Mouse (Mus musculus) kidney, postnatal 25 days (tissue): ENCODE measurements at regions not wholly inside any gene's neighbourhood (a gene's known extent, or its start where the extent isn't known, plus 50 kb on each side); places are given as distances from the start of the nearest gene placed in this dataset.

ENCODE experiments used
- DNase-seq, 2 experiments: peaks; one replicate each; pipeline ENCODE4 v3.0.0; 2021; ENCODE audit warnings: mixed read lengths in 2 of 2

GRCm38 (mm10) chr7:83186341-83186740 is 319.2 kb downstream of the Mex3b start:
- DNase-seq: no peak

- no peak for DNase-seq
Observed at GRCm38 (mm10) chr7:83195896-83196537, 328.9 kb downstream of the Mex3b start.

DNA sequence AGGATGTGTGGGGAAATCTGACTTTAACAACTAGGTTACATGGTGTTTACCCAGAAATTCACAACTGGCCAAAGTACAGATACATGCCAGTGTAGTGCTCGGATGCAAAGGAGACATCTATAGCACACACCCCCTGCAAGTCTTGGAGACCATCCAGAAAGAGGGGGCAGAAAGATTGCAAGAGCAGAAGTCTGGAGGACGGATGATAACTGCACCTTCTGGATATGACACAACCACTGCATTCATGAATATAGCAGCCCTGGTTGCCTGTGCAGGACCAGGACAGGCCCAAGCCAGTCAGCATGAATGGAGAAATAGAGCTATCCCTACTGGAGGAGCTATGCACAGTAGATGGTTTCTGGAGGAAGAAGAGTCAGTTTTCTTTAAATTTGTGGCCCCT is 330.4 kb downstream of the Mex3b start:
- DNase-seq: no peak

- DNase-seq: no peak
Observed at GRCm38 (mm10) chr7:83201126-83201686, 334.1 kb downstream of the Mex3b start.

GRCm38 (mm10) chr7:83201768-83202493 is 334.8 kb downstream of the Mex3b start:
- peak; percentile 83 to 88 for DNase-seq

DNA sequence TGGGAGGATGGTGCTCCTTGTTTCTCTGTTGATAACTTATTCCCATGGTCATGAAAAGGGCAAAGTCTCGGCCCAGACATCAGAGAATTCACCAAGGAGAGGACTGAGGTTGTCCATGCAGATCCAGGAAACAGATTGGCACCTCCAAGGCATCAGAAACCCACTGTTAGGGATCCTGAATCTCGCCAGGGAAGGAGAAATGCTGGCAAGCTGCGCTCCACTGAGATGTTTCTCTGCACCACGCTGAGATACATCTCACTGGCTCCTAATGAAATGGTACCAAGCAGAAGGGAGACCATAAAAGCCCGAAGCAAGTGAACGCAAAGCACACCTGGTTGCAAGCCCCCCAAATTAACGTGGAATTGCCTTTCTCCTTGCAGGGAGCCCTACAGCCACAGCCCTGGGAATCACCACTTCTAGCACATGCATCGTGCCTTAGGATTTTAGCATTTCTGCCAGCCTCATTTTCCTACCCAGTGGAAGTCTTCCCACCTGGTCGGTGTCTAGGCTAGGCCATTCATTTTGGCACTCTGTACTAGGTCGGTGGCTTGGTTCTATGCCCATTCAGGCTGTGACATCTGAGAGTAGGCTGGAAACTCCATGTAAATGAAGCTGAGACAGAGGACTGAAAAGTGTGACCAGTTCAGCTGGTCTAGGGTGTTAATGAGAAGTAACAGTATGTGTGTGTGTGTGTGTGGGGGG is 336.3 kb downstream of the Mex3b start:
- DNase-seq: no peak

DNA sequence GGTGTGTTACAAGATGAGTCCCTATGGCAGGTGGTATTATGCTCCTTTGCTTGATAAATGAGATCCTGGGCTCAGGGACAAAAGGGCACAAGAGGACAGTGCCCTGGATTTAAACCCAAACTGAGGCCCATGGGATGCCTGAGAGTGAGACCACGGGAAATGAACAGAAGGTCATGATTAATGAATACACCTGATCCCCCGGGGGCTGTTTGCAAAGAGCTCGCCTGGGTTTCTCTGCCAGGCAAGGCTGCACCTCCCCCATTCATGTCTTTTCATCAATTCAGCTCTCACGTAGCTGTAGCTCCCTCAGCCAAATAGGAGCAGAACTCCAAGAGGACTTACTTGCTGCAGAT is 336.9 kb downstream of the Mex3b start:
- DNase-seq: no peak

DNA sequence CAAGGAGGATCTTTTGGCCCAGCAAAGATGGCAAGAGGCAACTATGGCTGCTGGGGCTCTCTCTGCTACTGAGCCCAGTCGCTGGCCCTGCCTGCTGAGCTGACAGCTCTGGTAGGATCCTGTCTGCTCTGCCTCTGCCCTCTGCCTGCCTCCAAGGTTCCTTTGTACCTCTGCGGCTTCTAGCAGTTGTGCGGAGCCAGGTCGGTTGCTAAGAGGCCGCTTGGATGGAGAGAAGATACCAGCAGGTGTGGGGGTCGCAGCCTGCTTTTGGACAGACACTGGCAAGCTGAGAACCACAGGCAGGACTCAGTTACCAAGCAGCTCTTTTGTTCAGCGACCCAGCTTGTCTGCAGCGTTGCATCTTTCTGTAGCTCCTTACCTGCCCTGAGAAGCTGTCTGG is 337.6 kb downstream of the Mex3b start:
- DNase-seq: no peak

- no peak for DNase-seq
Observed at GRCm38 (mm10) chr7:83206999-83207398, 339.9 kb downstream of the Mex3b start.

- DNase-seq: no peak
Observed at GRCm38 (mm10) chr7:83211611-83212010, 344.5 kb downstream of the Mex3b start.

DNA sequence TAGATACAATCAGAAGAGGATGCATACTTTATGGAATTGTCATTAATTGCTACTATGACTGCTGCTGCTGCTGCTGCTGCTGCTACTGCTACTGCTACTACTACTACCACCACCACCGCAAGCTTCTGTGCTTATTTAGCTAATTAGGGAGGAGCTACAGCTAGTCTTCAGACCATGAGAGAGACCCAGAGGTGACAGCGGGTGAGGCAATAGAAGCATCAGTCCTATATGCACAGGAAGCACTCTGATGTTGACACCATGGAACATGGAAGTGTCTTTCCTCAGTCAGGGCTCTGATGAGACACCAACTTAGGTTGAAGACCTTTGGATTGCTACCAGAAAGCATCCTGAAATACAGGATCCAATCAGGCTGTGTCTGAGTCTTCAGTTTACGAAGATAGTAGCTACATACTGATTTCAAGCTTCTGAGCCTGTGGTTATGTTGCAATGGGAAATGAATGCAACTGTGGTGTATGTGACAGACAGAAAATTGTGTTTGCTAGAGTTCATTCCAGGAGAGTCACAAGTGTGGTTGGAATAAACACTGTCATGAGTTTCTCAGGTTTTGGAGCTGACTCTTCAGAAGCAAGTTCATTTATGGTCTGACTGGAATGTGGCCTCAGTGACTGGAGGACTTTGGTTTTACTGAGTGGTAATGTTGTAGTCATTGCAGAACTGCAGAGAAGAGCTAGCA is 355.0 kb downstream of the Mex3b start:
- no peak for DNase-seq

- DNase-seq: no peak
Observed at GRCm38 (mm10) chr7:83227262-83228108, 357.2 kb upstream of the Tmc3 start.

DNA sequence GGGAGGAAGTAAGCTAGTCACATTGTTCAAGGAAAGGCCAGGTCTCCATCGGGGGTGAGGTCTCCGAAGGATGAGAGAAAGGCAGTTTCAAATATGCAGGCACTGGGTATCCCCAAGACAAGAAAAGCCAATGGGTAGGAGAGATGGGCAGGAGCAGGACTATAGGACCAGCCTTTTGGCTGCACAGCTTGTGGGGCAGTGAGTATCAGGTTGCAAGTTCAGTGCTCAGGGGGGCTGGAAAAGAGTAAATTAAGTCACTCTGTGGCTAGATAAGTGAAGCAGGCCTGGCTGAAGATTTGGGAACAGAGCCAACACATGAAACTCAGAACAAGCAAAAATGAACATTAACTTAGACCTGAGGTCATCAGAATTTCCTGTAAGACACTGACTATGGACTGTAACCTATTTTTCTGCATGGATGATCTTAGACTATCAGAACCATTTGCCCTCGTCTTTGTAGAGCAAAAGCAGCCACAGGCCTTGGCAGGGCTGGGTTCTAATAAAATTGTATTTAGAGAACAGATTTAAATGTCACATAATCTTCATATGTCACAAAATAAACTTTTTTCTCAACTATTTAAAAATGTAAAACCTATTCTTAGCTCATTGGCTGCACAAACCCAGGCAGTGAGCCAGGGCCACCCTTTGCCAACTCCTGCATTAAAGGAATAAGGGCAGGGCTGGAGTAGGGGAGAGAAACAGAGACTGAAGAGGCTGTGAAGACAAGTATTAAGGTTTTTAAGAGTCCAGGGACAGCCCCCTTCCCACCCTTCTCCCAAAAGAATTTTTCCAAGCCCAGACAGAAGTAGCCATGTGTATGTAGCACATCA is 354.0 kb upstream of the Tmc3 start:
- DNase-seq: peak; percentile 38 to 39

- DNase-seq: no peak
Observed at GRCm38 (mm10) chr7:83235659-83236058, 349.1 kb upstream of the Tmc3 start.

DNA sequence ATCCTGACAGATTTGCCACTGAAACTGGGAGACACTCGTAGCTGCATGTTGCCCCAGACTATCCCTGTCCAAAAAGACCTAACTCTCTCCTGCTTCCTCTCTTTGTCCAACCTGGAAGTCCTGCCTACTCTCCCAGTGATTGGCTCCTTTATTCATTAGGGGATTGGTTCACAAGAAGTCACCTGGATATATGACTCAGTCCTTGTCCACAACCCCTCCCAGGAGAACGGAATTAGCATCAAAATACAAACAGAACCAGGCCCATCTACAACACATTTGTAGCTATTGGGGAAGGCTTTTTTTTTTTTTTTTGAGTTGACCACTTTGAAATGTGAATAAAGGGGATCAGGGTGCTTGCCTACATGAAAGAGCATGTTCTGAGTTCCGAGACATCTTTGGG is 347.4 kb upstream of the Tmc3 start:
- DNase-seq: no peak

DNA sequence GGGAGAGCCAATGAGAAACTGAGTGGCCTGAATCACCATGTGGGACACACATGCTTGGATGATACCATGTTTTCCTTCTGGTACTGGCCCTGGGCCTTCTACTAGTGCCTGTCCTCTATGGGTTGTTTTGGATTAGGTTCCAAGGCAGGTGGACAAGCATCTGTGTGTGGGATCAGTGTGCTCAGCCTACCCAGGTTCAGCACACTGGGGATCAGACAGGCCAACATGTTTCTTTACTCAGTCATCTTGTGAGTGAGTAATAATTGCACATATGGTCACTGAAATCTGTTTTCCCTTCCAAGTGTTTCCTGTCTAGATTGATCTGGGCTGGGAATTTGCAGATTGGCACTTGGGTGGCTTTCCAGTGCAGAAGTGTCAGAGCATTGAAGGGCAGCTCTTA is 346.6 kb upstream of the Tmc3 start:
- DNase-seq: no peak

DNA sequence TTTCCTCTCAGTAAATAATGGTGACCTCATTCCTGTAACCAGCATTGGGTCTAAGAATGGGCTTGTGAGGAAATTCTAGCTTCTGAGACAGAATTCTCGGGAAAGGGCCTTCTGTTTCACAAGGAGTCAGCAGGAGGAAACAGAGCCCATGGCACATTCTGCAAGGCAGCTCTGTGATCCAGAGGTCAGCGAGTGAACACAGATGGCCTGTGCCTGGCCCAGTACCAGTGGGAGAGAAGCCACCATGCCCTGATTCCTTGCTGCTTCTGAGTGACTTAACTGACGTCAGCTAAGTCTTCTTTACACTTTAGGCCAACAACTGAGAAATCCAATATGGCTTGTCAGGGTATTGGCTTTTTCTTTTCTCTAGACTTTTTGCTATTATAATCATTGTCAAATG is 342.5 kb upstream of the Tmc3 start:
- peak; percentile 12 to 67 for DNase-seq

GRCm38 (mm10) chr7:83245867-83246266 is 338.9 kb upstream of the Tmc3 start:
- no peak for DNase-seq

- no peak for DNase-seq
Observed at GRCm38 (mm10) chr7:83251995-83252563, 332.6 kb upstream of the Tmc3 start.

- DNase-seq: no peak
Observed at GRCm38 (mm10) chr7:83253001-83253400, 331.7 kb upstream of the Tmc3 start.

- no peak for DNase-seq
Observed at GRCm38 (mm10) chr7:83253432-83253831, 331.3 kb upstream of the Tmc3 start.
